Mouse (Mus musculus): ENCODE measurements around the gene Abhd14b.

- TF ChIP-seq CTCF (IDR thresholded peaks at IDR 0.05; ENCODE audit: low read depth, low read length) (no peak), POLR2A (IDR thresholded peaks at IDR 0.05; ENCODE audit: borderline replicate concordance, low read depth, low read length) (no peak)
Observed at GRCm38 (mm10) chr9:106470991-106471750, 23.9 kb downstream of the Abhd14b start.

Measured in bone marrow macrophage, adult 2 months (primary cell).